Mouse (Mus musculus) liver, embryonic 18 days (tissue): ENCODE results near the gene Gpr27. TPM values are rescaled to one million over a fixed set of nuclear protein-coding genes. Genes with fewer than 3 reads are reported as not detected.

Experiments used
- polyA plus RNA-seq: library from polyadenylated mRNA; depleted of rRNA; stranded (reverse); fragments of >200 nt; gene quantifications from 2 replicates; pipeline ENCODE4 v1.2.3, GENCODE M21; 2012; rRNA removed

Gpr27 gene
- 0.22 TPM in 2 replicates for polyA plus RNA-seq

DNA sequence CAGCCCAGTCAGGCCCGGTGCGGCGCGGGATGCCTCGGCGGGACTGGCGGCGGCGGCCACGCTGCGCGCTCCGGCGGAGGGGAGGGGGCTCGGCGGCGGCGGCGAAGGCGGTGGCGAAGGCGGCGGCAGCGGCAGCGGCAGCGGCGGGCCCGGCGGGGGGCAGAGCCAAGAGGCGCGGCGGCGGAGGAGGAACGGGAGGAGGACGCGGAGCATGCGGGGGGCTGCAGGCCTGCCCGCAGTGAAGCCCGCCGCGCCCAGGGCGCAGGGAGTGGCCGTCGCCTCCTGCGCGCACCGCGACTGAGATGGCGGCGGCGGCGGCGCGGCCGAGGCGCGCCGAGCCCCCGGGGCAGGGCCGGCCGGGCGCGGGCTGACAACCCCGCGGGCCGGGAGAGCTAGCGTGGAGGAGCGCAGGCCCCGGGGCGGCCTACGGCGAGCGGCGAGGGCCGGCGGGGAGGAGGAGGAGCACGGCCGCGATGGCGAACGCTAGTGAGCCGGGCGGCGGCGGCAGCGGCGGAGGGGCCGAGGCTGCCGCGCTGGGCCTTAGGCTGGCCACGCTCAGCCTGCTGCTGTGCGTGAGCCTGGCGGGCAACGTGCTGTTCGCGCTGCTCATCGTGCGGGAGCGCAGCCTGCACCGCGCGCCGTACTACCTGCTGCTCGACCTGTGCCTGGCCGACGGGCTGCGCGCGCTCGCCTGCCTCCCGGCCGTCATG is at the start of gene Gpr27:
TSS of gene Gpr27 (plus strand) at position 474 of the 710 bp plus-strand sequence.

GRCm38 (mm10) chr6:99666318-99667171 is 25.9 kb upstream of the Gpr27 start, which contains the start of the genes Eif4e3 and Gm20696:
Gene Eif4e3, minus strand, starts transcription at chr6:99666771.
Gene Gm20696, minus strand, starts transcription at chr6:99666797.

DNA sequence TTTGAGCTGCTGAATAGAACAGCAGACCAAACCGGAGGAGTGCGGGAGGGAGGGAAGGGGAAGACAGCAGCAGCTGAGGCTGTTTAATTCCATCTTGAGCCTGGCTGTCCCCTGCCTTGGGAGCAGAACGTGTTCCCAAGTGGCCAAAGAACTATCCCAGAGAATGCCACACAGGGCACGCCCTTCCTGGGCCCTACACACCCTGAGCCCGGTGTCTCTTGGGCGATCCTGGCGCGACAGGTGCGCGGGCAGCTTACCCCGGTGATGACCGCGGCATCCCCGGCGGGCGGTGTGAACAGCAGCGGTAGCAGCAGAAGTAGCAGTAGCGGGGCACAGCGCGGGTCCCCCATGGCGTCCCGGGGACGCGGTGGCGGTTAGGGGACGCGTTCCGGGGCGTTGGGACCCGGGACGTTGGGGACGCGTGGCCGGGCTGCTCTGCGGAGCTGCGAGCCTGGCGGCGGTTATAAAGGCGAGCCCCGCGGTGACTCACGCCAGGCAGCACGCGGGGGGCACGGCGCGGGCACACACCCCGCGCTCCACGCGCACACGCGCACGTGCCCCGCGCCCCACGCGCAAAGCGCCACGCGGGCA is 33.6 kb downstream of the Gpr27 start, which contains the start of gene Prok2:
TSS of gene Prok2 (minus strand) at position 422 of the 591 bp plus-strand sequence.

Other genes with a start within 250 kb of the Gpr27 start
- 11.9 and 12.2 TPM in 2 replicates for gene Foxp1, start 170.0 kb upstream of the Gpr27 start, polyA plus RNA-seq
- gene Eif4e3, start 25.9 kb upstream of the Gpr27 start, polyA plus RNA-seq = 3.4 TPM in 2 replicates
- 0.30 and 0.45 TPM in 2 replicates for gene Gm20696, start 25.9 kb upstream of the Gpr27 start, polyA plus RNA-seq
- 0.07 and 0.10 TPM in 2 replicates for gene Prok2, start 33.7 kb downstream of the Gpr27 start, polyA plus RNA-seq